Mouse (Mus musculus) ovary, postnatal 36 days (tissue): ENCODE data around the gene Pla2g4c.
"Not testable (repeated sequence)": the region's sequence is repeated elsewhere in the genome, so short reads cannot be mapped to it uniquely, and the experiment has no call there.

Experiments used
- DNase-seq: peaks from one replicate; pipeline ENCODE4 v3.0.0; 2022; ENCODE audit warnings: low spot score, mixed read lengths

The Pla2g4c gene

GRCm38 (mm10) chr7:13324316-13324715 is at the start of gene Pla2g4c:
Gene Pla2g4c, plus strand, starts transcription at chr7:13324655.
- DNase-seq, result no peak

GRCm38 (mm10) chr7:13277081-13277480 is 47.4 kb upstream of the Pla2g4c start, which contains the start of gene Lig1:
Gene Lig1, plus strand, starts transcription at chr7:13277283.
- DNase-seq, result no peak

GRCm38 (mm10) chr7:13277833-13278232 is 46.6 kb upstream of the Pla2g4c start:
- DNase-seq, result no peak

GRCm38 (mm10) chr7:13278308-13278891 is 46.1 kb upstream of the Pla2g4c start, which contains the start of gene Zswim9:
Gene Zswim9, minus strand, starts transcription at chr7:13278721.
- peak; percentile 89 for DNase-seq

- not testable (repeated sequence) for DNase-seq
Observed at GRCm38 (mm10) chr7:13278957-13279356, 45.5 kb upstream of the Pla2g4c start.

- DNase-seq, result no peak
Observed at GRCm38 (mm10) chr7:13288621-13289020, 35.8 kb upstream of the Pla2g4c start.

GRCm38 (mm10) chr7:13290041-13290675 is 34.3 kb upstream of the Pla2g4c start:
- no peak for DNase-seq

GRCm38 (mm10) chr7:13291370-13291769 is 33.1 kb upstream of the Pla2g4c start:
- no peak for DNase-seq

GRCm38 (mm10) chr7:13293878-13294855 is 30.3 kb upstream of the Pla2g4c start:
- DNase-seq, result no peak

GRCm38 (mm10) chr7:13295256-13295655 is 29.2 kb upstream of the Pla2g4c start:
- DNase-seq, result no peak

GRCm38 (mm10) chr7:13297636-13298035 is 26.8 kb upstream of the Pla2g4c start:
- DNase-seq, result no peak

- no peak for DNase-seq
Observed at GRCm38 (mm10) chr7:13298821-13299220, 25.6 kb upstream of the Pla2g4c start.

GRCm38 (mm10) chr7:13301643-13302042 is 22.8 kb upstream of the Pla2g4c start:
- DNase-seq, result no peak

- DNase-seq, result no peak
Observed at GRCm38 (mm10) chr7:13302780-13303179, 21.7 kb upstream of the Pla2g4c start.

GRCm38 (mm10) chr7:13303372-13303771 is 21.1 kb upstream of the Pla2g4c start:
- DNase-seq, result no peak

GRCm38 (mm10) chr7:13309407-13309806 is 15.0 kb upstream of the Pla2g4c start:
- DNase-seq, result no peak

- no peak for DNase-seq
Observed at GRCm38 (mm10) chr7:13310493-13311199, 13.8 kb upstream of the Pla2g4c start.

- DNase-seq, result no peak
Observed at GRCm38 (mm10) chr7:13311401-13311800, 13.1 kb upstream of the Pla2g4c start.

- peak; percentile 19 for DNase-seq
Observed at GRCm38 (mm10) chr7:13314095-13314597, 10.3 kb upstream of the Pla2g4c start.

GRCm38 (mm10) chr7:13321424-13321823 is 3.0 kb upstream of the Pla2g4c start:
- DNase-seq, result no peak

- no peak for DNase-seq
Observed at GRCm38 (mm10) chr7:13330575-13330974, 6.1 kb downstream of the Pla2g4c start.

- DNase-seq, result no peak
Observed at GRCm38 (mm10) chr7:13355943-13356342, 31.5 kb downstream of the Pla2g4c start.
